Mouse (Mus musculus) forebrain, embryonic 12.5 days (tissue): ENCODE measurements around the gene Gm21988. TPM values are rescaled to one million over a fixed set of nuclear protein-coding genes. Genes with fewer than 3 reads are reported as not detected.
A peak's percentile ranks its signal among the peaks of the same experiment; 100 is the strongest.

Source experiments
- ATAC-seq: fragments of 200-750 bp; cut with Nextera tagmentation; 2 replicates; pipeline ENCODE4 v1.8.0; 2017; ENCODE audit warnings: moderate TSS enrichment; ENCODE audit not compliant: low FRiP score
- H3K27ac ChIP-seq: fragments of 300-500 bp; sonication (generic); 2 replicates; pipeline ENCODE4 v1.5.1; 2016; ENCODE audit warnings: mild to moderate bottlenecking
- H3K27me3 ChIP-seq: fragments of 300-500 bp; sonication (generic); 2 replicates; pipeline ENCODE4 v1.6.1; 2016; ENCODE audit warnings: mild to moderate bottlenecking
- H3K36me3 ChIP-seq: fragments of 300-500 bp; sonication (generic); replicated peaks from 2 replicates; pipeline ENCODE4 v1.6.1; 2016; ENCODE audit warnings: mild to moderate bottlenecking
- H3K4me1 ChIP-seq: fragments of 300-500 bp; sonication (generic); 2 replicates; pipeline ENCODE4 v1.6.1; 2016
- H3K4me2 ChIP-seq: fragments of 300-500 bp; sonication (generic); 2 replicates; pipeline ENCODE4 v1.6.1; 2016; ENCODE audit warnings: mild to moderate bottlenecking, moderate library complexity
- H3K4me3 ChIP-seq: fragments of 300-500 bp; sonication (generic); replicated peaks from 2 replicates; pipeline ENCODE4 v1.5.1; 2016; ENCODE audit warnings: mild to moderate bottlenecking
- H3K9ac ChIP-seq: fragments of 300-500 bp; sonication (generic); 2 replicates; pipeline ENCODE4 v1.6.1; 2016; ENCODE audit warnings: mild to moderate bottlenecking
- H3K9me3 ChIP-seq: fragments of 300-500 bp; sonication (generic); 2 replicates; pipeline ENCODE4 v1.6.1; 2016
- WGBS: fragments of 180-500 bp; shearing (Covaris S2); methylation state at CpG from one replicate; pipeline ENCODE4 v1.1.7; 2016; 5-methylcytosine and 5-hydroxymethylcytosine counted together
- polyA plus RNA-seq: library from polyadenylated mRNA; unstranded; fragments of >200 nt; fragmentation: Nextera tagmentation; extraction: Ambion mirVana; gene quantifications from 2 replicates; pipeline ENCODE4 v1.2.1, GENCODE M21; 2016

The Gm21988 gene
- polyA plus RNA-seq, 1 experiment from 2014 or later = 11.2 TPM

GRCm38 (mm10) chr11:70212896-70213295, 26.7 kb downstream of the Gm21988 start:
- Histone ChIP-seq H3K27ac (no peak overlapping the region), H3K36me3 (peaks cover 12% of the 10 kb centered on the region; the same call in 1 of the 2 replicates), H3K9me3 (no peaks in the 10 kb centered on the region), H3K4me1 (peaks cover 16% of the 10 kb centered on the region), H3K4me2 (no peak overlapping the region), H3K27me3 (peaks cover 59% of the 10 kb centered on the region), H3K9ac (no peak overlapping the region), H3K4me3 (no peak overlapping the region)
- WGBS = 12% methylated on average over 9 of the region's 9 CpGs
- ATAC-seq = no peak

GRCm38 (mm10) chr11:70212423-70212822, 27.2 kb downstream of the Gm21988 start, which contains the start of gene Slc16a11:
Gene Slc16a11, plus strand, starts transcription at chr11:70212752.
- no peak for ATAC-seq
- peak within 1 kb of the TSS; percentile 36; the same call in 1 of the 2 replicates for H3K4me3 ChIP-seq
- peaks cover 16% of the 10 kb centered on the region for H3K4me1 ChIP-seq
- peak within 1 kb of the TSS; percentile 59 for H3K4me2 ChIP-seq
- 62% methylated on average over 6 of the region's 6 CpGs for WGBS
- no peaks in the 10 kb centered on the region for H3K9me3 ChIP-seq
- H3K27me3 ChIP-seq = peaks cover 54% of the 10 kb centered on the region
- H3K36me3 ChIP-seq = peaks cover 9% of the 10 kb centered on the region; the same call in 1 of the 2 replicates
- no peak within 1 kb of the TSS for H3K9ac ChIP-seq
- no peak within 1 kb of the TSS for H3K27ac ChIP-seq

GRCm38 (mm10) chr11:70211972-70212371, 27.7 kb downstream of the Gm21988 start:
- H3K27ac ChIP-seq = no peak overlapping the region
- H3K9ac ChIP-seq = no peak overlapping the region
- 78% methylated on average over 6 of the region's 6 CpGs for whole genome bisulfite sequencing
- H3K4me1 ChIP-seq = peaks cover 16% of the 10 kb centered on the region
- peaks cover 50% of the 10 kb centered on the region for H3K27me3 ChIP-seq
- no peak overlapping the region for H3K4me3 ChIP-seq
- ATAC-seq = no peak
- no peak overlapping the region for H3K4me2 ChIP-seq
- 0 out of 2 replicates have a peak, but pooled peaks cover 4% of the 10 kb centered on the region for H3K36me3 ChIP-seq
- H3K9me3 ChIP-seq = no peaks in the 10 kb centered on the region

- H3K9me3 ChIP-seq = no peaks in the 10 kb centered on the region
- H3K27me3 ChIP-seq = peaks cover 37% of the 10 kb centered on the region
- no peak overlapping the region for H3K9ac ChIP-seq
- WGBS = 94% methylated on average over 2 of the region's 2 CpGs
- H3K4me3 ChIP-seq = no peak overlapping the region
- peaks cover 16% of the 10 kb centered on the region for H3K4me1 ChIP-seq
- no peaks in the 10 kb centered on the region for H3K36me3 ChIP-seq
- no peak overlapping the region for H3K27ac ChIP-seq
- no peak overlapping the region for H3K4me2 ChIP-seq
- ATAC-seq = no peak
Observed at GRCm38 (mm10) chr11:70210681-70211080, 28.9 kb downstream of the Gm21988 start.

- ATAC-seq = no peak
- H3K27me3 ChIP-seq = peaks cover 19% of the 10 kb centered on the region
- WGBS = 82% methylated on average over 5 of the region's 5 CpGs
Observed at GRCm38 (mm10) chr11:70208778-70209388, 30.7 kb downstream of the Gm21988 start.

GRCm38 (mm10) chr11:70207283-70207682, 32.3 kb downstream of the Gm21988 start:
- H3K9ac ChIP-seq = no peak overlapping the region
- H3K27ac ChIP-seq = no peak overlapping the region
- H3K4me3 ChIP-seq = no peak overlapping the region
- no peaks in the 10 kb centered on the region for H3K9me3 ChIP-seq
- no peaks in the 10 kb centered on the region for H3K36me3 ChIP-seq
- 87% methylated on average over 7 of the region's 7 CpGs for WGBS
- no peak overlapping the region for H3K4me2 ChIP-seq
- no peak for ATAC-seq
- no peaks in the 10 kb centered on the region for H3K4me1 ChIP-seq
- H3K27me3 ChIP-seq = peaks cover 4% of the 10 kb centered on the region

More at GRCm38 (mm10) chr11:70208778-70209388, 30.7 kb downstream of the Gm21988 start:
- peaks cover 4% of the 10 kb centered on the region for H3K4me1 ChIP-seq
- no peaks in the 10 kb centered on the region for H3K36me3 ChIP-seq
- H3K27ac ChIP-seq = no peak overlapping the region
- no peak overlapping the region for H3K4me2 ChIP-seq
- no peak overlapping the region for H3K4me3 ChIP-seq
- no peak overlapping the region for H3K9ac ChIP-seq
- no peaks in the 10 kb centered on the region for H3K9me3 ChIP-seq

GRCm38 (mm10) chr11:70206801-70207200, 32.8 kb downstream of the Gm21988 start:
- no peaks in the 10 kb centered on the region for H3K27me3 ChIP-seq
- no peak overlapping the region for H3K27ac ChIP-seq
- ATAC-seq = no peak
- no peaks in the 10 kb centered on the region for H3K36me3 ChIP-seq
- WGBS = 87% methylated on average over 2 of the region's 2 CpGs
- H3K9ac ChIP-seq = no peak overlapping the region
- H3K9me3 ChIP-seq = no peaks in the 10 kb centered on the region
- H3K4me3 ChIP-seq = no peak overlapping the region
- no peak overlapping the region for H3K4me2 ChIP-seq
- H3K4me1 ChIP-seq = no peaks in the 10 kb centered on the region

GRCm38 (mm10) chr11:70201691-70202090, 37.9 kb downstream of the Gm21988 start:
- ATAC-seq = no peak
- no peak overlapping the region for H3K9ac ChIP-seq
- no peak overlapping the region for H3K27ac ChIP-seq
- no peaks in the 10 kb centered on the region for H3K27me3 ChIP-seq
- H3K4me3 ChIP-seq = no peak overlapping the region
- WGBS = 41% methylated on average over 5 of the region's 5 CpGs
- no peaks in the 10 kb centered on the region for H3K36me3 ChIP-seq
- H3K9me3 ChIP-seq = no peaks in the 10 kb centered on the region
- no peaks in the 10 kb centered on the region for H3K4me1 ChIP-seq
- H3K4me2 ChIP-seq = no peak overlapping the region

- Histone ChIP-seq H3K4me3 (no peak overlapping the region), H3K27ac (no peak overlapping the region), H3K9me3 (no peaks in the 10 kb centered on the region), H3K4me1 (no peaks in the 10 kb centered on the region), H3K9ac (no peak overlapping the region), H3K36me3 (no peaks in the 10 kb centered on the region), H3K4me2 (no peak overlapping the region), H3K27me3 (no peaks in the 10 kb centered on the region)
- ATAC-seq = no peak
- WGBS = 93% methylated on average over 5 of the region's 5 CpGs
Observed at GRCm38 (mm10) chr11:70200036-70200608, 39.5 kb downstream of the Gm21988 start.

- WGBS = 80% methylated on average over 8 of the region's 8 CpGs
- Histone ChIP-seq H3K9ac (no peak overlapping the region), H3K4me3 (no peak overlapping the region), H3K4me2 (no peak overlapping the region), H3K36me3 (no peaks in the 10 kb centered on the region), H3K27me3 (no peaks in the 10 kb centered on the region), H3K9me3 (no peaks in the 10 kb centered on the region), H3K4me1 (no peaks in the 10 kb centered on the region), H3K27ac (no peak overlapping the region)
- no peak for ATAC-seq
Observed at GRCm38 (mm10) chr11:70199107-70199506, 40.5 kb downstream of the Gm21988 start.

- no peaks in the 10 kb centered on the region for H3K9me3 ChIP-seq
- no peaks in the 10 kb centered on the region for H3K4me1 ChIP-seq
- ATAC-seq = no peak
- H3K9ac ChIP-seq = no peak overlapping the region
- no peaks in the 10 kb centered on the region for H3K27me3 ChIP-seq
- no peak overlapping the region for H3K4me3 ChIP-seq
- no peaks in the 10 kb centered on the region for H3K36me3 ChIP-seq
- no peak overlapping the region for H3K27ac ChIP-seq
- 90% methylated on average over 3 of the region's 3 CpGs for WGBS
- no peak overlapping the region for H3K4me2 ChIP-seq
Observed at GRCm38 (mm10) chr11:70198332-70198731, 41.3 kb downstream of the Gm21988 start.

- WGBS = 69% methylated on average over 11 of the region's 11 CpGs
- Histone ChIP-seq H3K9me3 (no peaks in the 10 kb centered on the region), H3K4me1 (no peaks in the 10 kb centered on the region), H3K36me3 (no peaks in the 10 kb centered on the region), H3K9ac (no peak overlapping the region), H3K4me3 (no peak overlapping the region), H3K27me3 (no peaks in the 10 kb centered on the region), H3K4me2 (no peak overlapping the region), H3K27ac (no peak overlapping the region)
- no peak for ATAC-seq
Observed at GRCm38 (mm10) chr11:70193354-70194285, 46.0 kb downstream of the Gm21988 start.
